ENCODE assay signal across 8 mouse cellular contexts in genomic region chr9:65435671-65436301, GRCm38 (mm10). TPM values are rescaled to one million over a fixed set of nuclear protein-coding genes. Genes with fewer than 3 reads are reported as not detected.
DNase-seq lines count a peak whose midpoint lies in the region; ATAC-seq lines count a peak whose summit lies in the region.

Mtfmt (plus strand) TSS chr9:65435782.

- H3K4me3 ChIP-seq in hindbrain, embryonic 15.5 days, result peak within 1 kb of the TSS; percentile 100

- peak within 1 kb of the TSS; percentile 64 for H3K4me2 ChIP-seq in hindbrain, embryonic 15.5 days

- H3K27me3 ChIP-seq in hindbrain, embryonic 15.5 days, result no peaks in the 10 kb centered on the region

- peaks cover 11% of the 10 kb centered on the region for H3K36me3 ChIP-seq in hindbrain, embryonic 15.5 days

- peak within 1 kb of the TSS; percentile 77 for H3K27ac ChIP-seq in hindbrain, embryonic 15.5 days (replicated peaks)

- peaks cover 9% of the 10 kb centered on the region for H3K4me1 ChIP-seq in hindbrain, embryonic 15.5 days (replicated peaks)

- DNase-seq in R1 (ENCODE audit: low read depth, low spot score), result peak; percentile 96
- peak; percentile 91 to 96 for DNase-seq in cerebellum, postnatal 25 days
- peak; percentile 82 to 90 for DNase-seq in frontal cortex, postnatal 36 days (ENCODE audit: low spot score in 2 of 2)
- peak; percentile 81 for DNase-seq in left cerebral cortex, adult 11 months (ENCODE audit: low spot score)
- peak; percentile 95 to 96 for DNase-seq in lung, postnatal 4 days
- DNase-seq in retina, postnatal 7 days (ENCODE audit: low read depth, low spot score), result peak; percentile 93
- peak; percentile 81 for DNase-seq in urinary bladder, adult 2 months (ENCODE audit: low spot score)

- peak; percentile 91 for ATAC-seq in hindbrain, embryonic 15.5 days (ENCODE audit: low FRiP score, low read depth)

- WGBS in hindbrain, embryonic 15.5 days, result under 1% methylated on average over 54 of the region's 54 CpGs

- peak within 1 kb of the TSS; percentile 94 for H3K9ac ChIP-seq in hindbrain, embryonic 15.5 days

- H3K9me3 ChIP-seq in hindbrain, embryonic 15.5 days, result no peaks in the 10 kb centered on the region

RNA-seq across cellular contexts. Expression of gene Mtfmt, which starts in this region (rescaled TPM):
- polyA plus RNA-seq in hindbrain, embryonic 15.5 days (2015; fragmentation: Nextera tagmentation; extraction: Ambion mirVana), result 25.4 and 25.7 TPM in 2 replicates
- polyA plus RNA-seq in urinary bladder, adult 2 months (2012; rRNA removed), result 19.2 and 21.9 TPM in 2 replicates

Comparison
In these comparisons a context has a peak if more than half of its experiments do, and no peak if none do; other contexts are left out.
1. Peak in every context shown above with its lines: DNase-seq, ATAC-seq, H3K4me3 ChIP-seq and H3K27ac ChIP-seq.